Mouse (Mus musculus) neural tube, embryonic 11.5 days (tissue): ENCODE measurements around the gene Tmem127. TPM values are rescaled to one million over a fixed set of nuclear protein-coding genes. Genes with fewer than 3 reads are reported as not detected.

Source experiments
- ATAC-seq: fragments of 200-750 bp; cut with Nextera tagmentation; 2 replicates; pipeline ENCODE4 v1.8.0; 2017; ENCODE audit warnings: moderate number of reproducible peaks, mild to moderate bottlenecking, moderate TSS enrichment, moderate library complexity; ENCODE audit not compliant: insufficient read depth, low FRiP score, low TSS enrichment
- DNase-seq: peaks from one replicate; pipeline ENCODE4 v3.0.0-alpha.2; 2015; ENCODE audit warnings: low spot score
- H3K27ac ChIP-seq: fragments of 300-500 bp; sonication (generic); 2 replicates; pipeline ENCODE4 v1.5.1; 2014; ENCODE audit warnings: low read depth, mild to moderate bottlenecking, low read length
- H3K27me3 ChIP-seq: fragments of 300-500 bp; sonication (generic); 2 replicates; pipeline ENCODE4 v1.6.1; 2014; ENCODE audit warnings: mild to moderate bottlenecking, low read length, mixed read lengths; ENCODE audit not compliant: control insufficient read depth, insufficient read depth
- H3K36me3 ChIP-seq: fragments of 300-500 bp; sonication (generic); 2 replicates; pipeline ENCODE4 v1.6.1; 2014; ENCODE audit warnings: mild to moderate bottlenecking, low read length, moderate library complexity, mixed read lengths; ENCODE audit not compliant: control insufficient read depth, insufficient read depth
- H3K4me1 ChIP-seq: fragments of 300-500 bp; sonication (generic); 2 replicates; pipeline ENCODE4 v1.6.1; 2014; ENCODE audit warnings: low read length, mixed read lengths; ENCODE audit not compliant: control insufficient read depth, insufficient read depth
- H3K4me2 ChIP-seq: fragments of 300-500 bp; sonication (generic); 2 replicates; pipeline ENCODE4 v1.6.1; 2014; ENCODE audit warnings: low read depth, mild to moderate bottlenecking, moderate library complexity
- H3K4me3 ChIP-seq: fragments of 300-500 bp; sonication (generic); 2 replicates; pipeline ENCODE4 v1.5.1; 2014; ENCODE audit warnings: low read depth, low read length
- H3K9ac ChIP-seq: fragments of 300-500 bp; sonication (generic); 2 replicates; pipeline ENCODE4 v1.6.1; 2014; ENCODE audit warnings: mild to moderate bottlenecking, low read length
- H3K9me3 ChIP-seq: fragments of 300-500 bp; sonication (generic); 2 replicates; pipeline ENCODE4 v1.6.1; 2016; ENCODE audit warnings: low read length; ENCODE audit not compliant: control insufficient read depth
- WGBS: fragments of 180-500 bp; shearing (Covaris S2); extraction: QIAGEN DNeasy Blood & Tissue Kit; methylation state at CpG from one replicate; pipeline ENCODE4 v1.1.7; 2014; 5-methylcytosine and 5-hydroxymethylcytosine counted together
- polyA plus RNA-seq: library from polyadenylated mRNA; unstranded; fragments of >200 nt; fragmentation: Nextera tagmentation; extraction: Ambion mirVana; gene quantifications from 2 replicates; pipeline ENCODE4 v1.2.1, GENCODE M21; 2014

Tmem127 gene
- polyA plus RNA-seq, 1 experiment from 2014 or later: 30.4 TPM

GRCm38 (mm10) chr2:127254604-127255134, 7.0 kb downstream of the Tmem127 start:
- Histone ChIP-seq H3K27me3 (no peaks in the 10 kb centered on the region), H3K4me3 (no peak overlapping the region), H3K4me2 (no peak overlapping the region), H3K36me3 (peaks cover 11% of the 10 kb centered on the region), H3K27ac (no peak overlapping the region), H3K9me3 (no peaks in the 10 kb centered on the region), H3K4me1 (no peaks in the 10 kb centered on the region), H3K9ac (no peak overlapping the region)
- DNase-seq (no peak), ATAC-seq (no peak)
- WGBS: 83% methylated on average over 3 of the region's 3 CpGs

- WGBS: 86% methylated on average over 6 of the region's 6 CpGs
- DNase-seq: no peak
Observed at GRCm38 (mm10) chr2:127255294-127255693, 7.6 kb downstream of the Tmem127 start.

GRCm38 (mm10) chr2:127259340-127259739, 11.6 kb downstream of the Tmem127 start:
- H3K27ac ChIP-seq: no peak overlapping the region
- DNase-seq: no peak
- peaks cover 8% of the 10 kb centered on the region for H3K36me3 ChIP-seq
- H3K9ac ChIP-seq: no peak overlapping the region
- no peak for ATAC-seq
- WGBS: 89% methylated on average over 5 of the region's 5 CpGs
- H3K4me3 ChIP-seq: no peak overlapping the region
- no peaks in the 10 kb centered on the region for H3K9me3 ChIP-seq
- H3K4me1 ChIP-seq: no peaks in the 10 kb centered on the region
- no peaks in the 10 kb centered on the region for H3K27me3 ChIP-seq
- H3K4me2 ChIP-seq: no peak overlapping the region

More at GRCm38 (mm10) chr2:127255294-127255693, 7.6 kb downstream of the Tmem127 start:
- Histone ChIP-seq H3K9me3 (no peaks in the 10 kb centered on the region), H3K4me1 (no peaks in the 10 kb centered on the region), H3K4me3 (no peak overlapping the region), H3K4me2 (no peak overlapping the region), H3K36me3 (peaks cover 11% of the 10 kb centered on the region), H3K9ac (no peak overlapping the region), H3K27ac (no peak overlapping the region), H3K27me3 (no peaks in the 10 kb centered on the region)
- no peak for ATAC-seq

GRCm38 (mm10) chr2:127262480-127262879, 14.8 kb downstream of the Tmem127 start:
- Histone ChIP-seq H3K27ac (no peak overlapping the region), H3K36me3 (peaks cover 5% of the 10 kb centered on the region; the same call in 1 of the 2 replicates)
- no peak for ATAC-seq

GRCm38 (mm10) chr2:127267854-127268253, 20.1 kb downstream of the Tmem127 start:
- H3K27me3 ChIP-seq: no peaks in the 10 kb centered on the region
- no peak overlapping the region for H3K4me3 ChIP-seq
- 55% methylated on average over 4 of the region's 4 CpGs for WGBS
- no peaks in the 10 kb centered on the region for H3K4me1 ChIP-seq
- no peak overlapping the region for H3K4me2 ChIP-seq
- DNase-seq (no peak), ATAC-seq (no peak)
- H3K9me3 ChIP-seq: no peaks in the 10 kb centered on the region
- no peak overlapping the region for H3K9ac ChIP-seq
- no peaks in the 10 kb centered on the region for H3K36me3 ChIP-seq
- H3K27ac ChIP-seq: no peak overlapping the region

More at GRCm38 (mm10) chr2:127262480-127262879, 14.8 kb downstream of the Tmem127 start:
- Histone ChIP-seq H3K9me3 (no peaks in the 10 kb centered on the region), H3K4me2 (no peak overlapping the region), H3K4me1 (no peaks in the 10 kb centered on the region), H3K4me3 (no peak overlapping the region), H3K27me3 (no peaks in the 10 kb centered on the region), H3K9ac (no peak overlapping the region)
- no peak for DNase-seq

- Histone ChIP-seq H3K4me1 (no peaks in the 10 kb centered on the region), H3K9me3 (no peaks in the 10 kb centered on the region), H3K27me3 (no peaks in the 10 kb centered on the region), H3K36me3 (no peaks in the 10 kb centered on the region), H3K4me2 (peak within 1 kb of the TSS; percentile 76), H3K27ac (peak within 1 kb of the TSS; percentile 87), H3K9ac (peak within 1 kb of the TSS; percentile 78), H3K4me3 (peak within 1 kb of the TSS; percentile 82)
- ATAC-seq: peak; percentile 99
- DNase-seq: peak; percentile 94
- under 1% methylated on average over 47 of the region's 49 CpGs for WGBS
Observed at GRCm38 (mm10) chr2:127269491-127270299, 22.0 kb downstream of the Tmem127 start, which contains the start of gene Stard7. TSS of gene Stard7 (plus strand) at chr2:127270218.

- WGBS: under 1% methylated on average over 68 of the region's 75 CpGs
- H3K4me3 ChIP-seq: peak overlapping the region; percentile 82
- peak overlapping the region; percentile 87 for H3K27ac ChIP-seq
- H3K27me3 ChIP-seq: no peaks in the 10 kb centered on the region
- DNase-seq: peak; percentile 92
- H3K4me2 ChIP-seq: peak overlapping the region; percentile 76
- peak; percentile 94 for ATAC-seq
- H3K4me1 ChIP-seq: no peaks in the 10 kb centered on the region
- H3K9ac ChIP-seq: peak overlapping the region; percentile 78
- H3K36me3 ChIP-seq: no peaks in the 10 kb centered on the region
- H3K9me3 ChIP-seq: no peaks in the 10 kb centered on the region
Observed at GRCm38 (mm10) chr2:127270300-127271041, 22.8 kb downstream of the Tmem127 start.

- no peak for ATAC-seq
Observed at GRCm38 (mm10) chr2:127271042-127271515, 23.4 kb downstream of the Tmem127 start.

More at GRCm38 (mm10) chr2:127271042-127271515, 23.4 kb downstream of the Tmem127 start:
- H3K9ac ChIP-seq: peak overlapping the region; percentile 78
- H3K4me3 ChIP-seq: peak overlapping the region; percentile 82
- WGBS: 11% methylated on average over 8 of the region's 8 CpGs
- H3K27ac ChIP-seq: peak overlapping the region; percentile 87
- H3K9me3 ChIP-seq: no peaks in the 10 kb centered on the region
- no peak for DNase-seq
- no peaks in the 10 kb centered on the region for H3K36me3 ChIP-seq
- H3K27me3 ChIP-seq: no peaks in the 10 kb centered on the region
- no peaks in the 10 kb centered on the region for H3K4me1 ChIP-seq
- peak overlapping the region; percentile 76 for H3K4me2 ChIP-seq
